Mouse (Mus musculus): Measurements from ENCODE around the gene Slc25a28. TPM values are rescaled to one million over a fixed set of nuclear protein-coding genes. Genes with fewer than 3 reads are reported as not detected.
A peak's percentile ranks its signal among the peaks of the same experiment; 100 is the strongest.

Slc25a28 gene
- polyA plus RNA-seq, 2 experiments = 4.4 to 19.0 TPM

- peak overlapping the region; percentile 78 for H3K27ac ChIP-seq
- no peaks in the 10 kb centered on the region for H3K27me3 ChIP-seq (ENCODE audit: control insufficient read depth, insufficient read depth, low read length)
- peak overlapping the region; percentile 99 for H3K4me2 ChIP-seq (ENCODE audit: low read depth)
- no peaks in the 10 kb centered on the region for H3K9me3 ChIP-seq (ENCODE audit: control insufficient read depth, low read length)
- peaks cover 9 to 15% of the 10 kb centered on the region in 2 experiments for H3K4me1 ChIP-seq (replicated peaks; ENCODE audit: control insufficient read depth in 2 of 2, insufficient read depth in 2 of 2, low read length in 1 of 2)
- H3K9ac ChIP-seq (replicated peaks) = peak overlapping the region; percentile 88
- TF ChIP-seq CTCF (IDR thresholded peaks at IDR 0.05; ENCODE audit: low read depth) (no peak), EP300 (IDR thresholded peaks at IDR 0.05; ENCODE audit: low read depth) (no peak)
- no peaks in the 10 kb centered on the region for H3K36me3 ChIP-seq (replicated peaks; ENCODE audit: control insufficient read depth, insufficient read depth, low read depth)
- WGBS (ENCODE audit: insufficient replicate concordance) = 2% methylated on average over 43 of the region's 43 CpGs
- peak overlapping the region; percentile 73 to 75 for H3K4me3 ChIP-seq (ENCODE audit: insufficient read depth in 1 of 2, low read depth in 2 of 2, low read length in 2 of 2)
- 0 out of 2 replicates have a peak, but pooled peaks have one; percentile 2 for ATAC-seq (ENCODE audit: insufficient read depth)
- DNase-seq (ENCODE audit: low read depth in 3 of 3, low spot score in 3 of 3) = peak in 1 of 3 experiments; percentile 33
Observed at GRCm38 (mm10) chr19:43675525-43676400, 1.1 kb upstream of the Slc25a28 start.

GRCm38 (mm10) chr19:43674316-43674689, 378 bp downstream of the Slc25a28 start:
- ATAC-seq (ENCODE audit: insufficient read depth) (peak; percentile 0; the same call in 1 of the 2 replicates), DNase-seq (ENCODE audit: low read depth in 3 of 3, low spot score in 3 of 3) (no peak)
- Histone ChIP-seq H3K36me3 (replicated peaks; ENCODE audit: control insufficient read depth, insufficient read depth, low read depth) (no peaks in the 10 kb centered on the region), H3K9me3 (ENCODE audit: control insufficient read depth, low read length) (no peaks in the 10 kb centered on the region), H3K4me2 (ENCODE audit: low read depth) (peak overlapping the region; percentile 90), H3K27ac (peak overlapping the region; percentile 63), H3K9ac (replicated peaks) (peak overlapping the region; percentile 87), H3K4me1 (replicated peaks; ENCODE audit: control insufficient read depth in 2 of 2, insufficient read depth in 2 of 2, low read length in 1 of 2) (peaks cover 9 to 13% of the 10 kb centered on the region in 2 experiments), H3K27me3 (ENCODE audit: control insufficient read depth, insufficient read depth, low read length) (no peaks in the 10 kb centered on the region), H3K4me3 (ENCODE audit: insufficient read depth in 1 of 2, low read depth in 2 of 2, low read length in 2 of 2) (peak overlapping the region; percentile 91 to 95)
- no peak for TF ChIP-seq CTCF (IDR thresholded peaks at IDR 0.05; ENCODE audit: low read depth)
- TF ChIP-seq EP300 (IDR thresholded peaks at IDR 0.05; ENCODE audit: low read depth) = no peak
- WGBS (ENCODE audit: insufficient replicate concordance) = under 1% methylated on average over 28 of the region's 29 CpGs

GRCm38 (mm10) chr19:43673513-43674315, 967 bp downstream of the Slc25a28 start:
- H3K36me3 ChIP-seq (replicated peaks; ENCODE audit: control insufficient read depth, insufficient read depth, low read depth) = no peaks in the 10 kb centered on the region
- peak overlapping the region; percentile 91 to 95 for H3K4me3 ChIP-seq (ENCODE audit: insufficient read depth in 1 of 2, low read depth in 2 of 2, low read length in 2 of 2)
- WGBS (ENCODE audit: insufficient replicate concordance) = 1% methylated on average over 21 of the region's 21 CpGs
- no peaks in the 10 kb centered on the region for H3K9me3 ChIP-seq (ENCODE audit: control insufficient read depth, low read length)
- peaks cover 9 to 13% of the 10 kb centered on the region in 2 experiments for H3K4me1 ChIP-seq (replicated peaks; ENCODE audit: control insufficient read depth in 2 of 2, insufficient read depth in 2 of 2, low read length in 1 of 2)
- peak overlapping the region; percentile 87 for H3K9ac ChIP-seq (replicated peaks)
- DNase-seq (ENCODE audit: low read depth in 3 of 3, low spot score in 3 of 3) = no peak
- no peak for TF ChIP-seq CTCF (IDR thresholded peaks at IDR 0.05; ENCODE audit: low read depth)
- TF ChIP-seq EP300 (IDR thresholded peaks at IDR 0.05; ENCODE audit: low read depth) = no peak
- H3K27me3 ChIP-seq (ENCODE audit: control insufficient read depth, insufficient read depth, low read length) = no peaks in the 10 kb centered on the region
- ATAC-seq (ENCODE audit: insufficient read depth) = no peak
- H3K27ac ChIP-seq = peak overlapping the region; percentile 63
- peak overlapping the region; percentile 90 for H3K4me2 ChIP-seq (ENCODE audit: low read depth)

GRCm38 (mm10) chr19:43671054-43671453, 3.6 kb downstream of the Slc25a28 start:
- Histone ChIP-seq H3K9me3 (ENCODE audit: control insufficient read depth, low read length) (no peaks in the 10 kb centered on the region), H3K27me3 (ENCODE audit: control insufficient read depth, insufficient read depth, low read length) (no peaks in the 10 kb centered on the region), H3K4me1 (replicated peaks; ENCODE audit: control insufficient read depth in 2 of 2, insufficient read depth in 2 of 2, low read length in 1 of 2) (peaks cover 5 to 6% of the 10 kb centered on the region in 2 experiments), H3K9ac (replicated peaks) (no peak overlapping the region), H3K36me3 (replicated peaks; ENCODE audit: control insufficient read depth, insufficient read depth, low read depth) (no peaks in the 10 kb centered on the region), H3K27ac (no peak overlapping the region), H3K4me2 (ENCODE audit: low read depth) (no peak overlapping the region), H3K4me3 (ENCODE audit: insufficient read depth in 1 of 2, low read depth in 2 of 2, low read length in 2 of 2) (no peak overlapping the region)
- ATAC-seq (ENCODE audit: insufficient read depth) (no peak), DNase-seq (ENCODE audit: low read depth in 3 of 3, low spot score in 3 of 3) (no peak)
- TF ChIP-seq EP300 (IDR thresholded peaks at IDR 0.05; ENCODE audit: low read depth) (no peak), CTCF (IDR thresholded peaks at IDR 0.05; ENCODE audit: low read depth) (no peak)
- 69% methylated on average over 7 of the region's 7 CpGs for WGBS (ENCODE audit: insufficient replicate concordance)
